Mouse (Mus musculus) urinary bladder, adult 18-20 months (tissue): ENCODE data around the gene Gcnt4.

ENCODE experiments used
- DNase-seq, 2 experiments: peaks; one replicate each; pipeline ENCODE4 v3.0.0; 2022; ENCODE audit warnings: low spot score in 2 of 2, mixed read lengths in 2 of 2

Gene Gcnt4

GRCm38 (mm10) chr13:96947722-96948121 lies 23.2 kb downstream of the Gcnt4 start:
- no peak for DNase-seq

DNA sequence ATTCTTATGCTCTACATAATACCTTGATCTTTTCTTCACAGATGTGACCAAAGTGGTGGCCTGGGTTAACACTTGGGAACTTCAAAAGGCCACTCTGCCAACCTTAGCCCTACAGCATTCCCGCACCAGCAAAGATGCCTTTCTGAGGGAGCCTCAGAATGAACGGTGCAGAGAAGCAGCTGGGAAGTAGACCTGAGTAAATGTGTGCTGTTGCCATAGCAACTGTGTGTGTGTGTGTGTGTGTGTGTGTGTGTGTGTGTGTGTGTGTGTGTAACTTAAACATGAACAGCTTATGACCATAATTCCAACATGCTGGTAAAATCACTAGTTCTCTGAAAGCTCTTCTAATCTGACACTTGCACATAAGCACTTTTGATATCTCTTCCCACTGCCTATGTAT lies 27.4 kb downstream of the Gcnt4 start:
- no peak for DNase-seq

GRCm38 (mm10) chr13:96956466-96956865 lies 32.0 kb downstream of the Gcnt4 start:
- DNase-seq: no peak

- no peak for DNase-seq
These were observed 35.5 kb downstream of the Gcnt4 start for GRCm38 (mm10) chr13:96960019-96960418.

GRCm38 (mm10) chr13:96961366-96962157 lies 37.1 kb downstream of the Gcnt4 start:
- no peak for DNase-seq

DNA sequence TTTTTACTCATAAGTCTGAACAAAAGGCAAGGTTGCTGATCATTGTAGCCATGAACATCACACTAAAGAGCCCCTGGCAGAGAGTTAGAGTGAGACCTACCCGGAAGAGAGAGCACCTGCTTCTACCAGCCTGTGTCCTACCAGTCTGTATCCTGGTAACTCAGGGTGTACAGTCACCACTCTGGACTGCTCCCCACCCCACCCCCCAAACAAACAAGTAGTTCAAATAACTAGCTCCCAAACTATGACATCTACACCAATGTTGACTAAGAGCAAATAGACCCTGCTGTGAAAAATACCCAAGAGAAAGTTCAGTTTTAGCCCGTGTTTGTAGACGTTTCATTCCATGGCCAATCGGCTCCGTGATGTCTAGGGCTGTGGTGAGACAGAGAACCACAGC lies 38.3 kb downstream of the Gcnt4 start:
- DNase-seq: peak; percentile 9 to 13

GRCm38 (mm10) chr13:96964981-96965380 lies 40.5 kb downstream of the Gcnt4 start:
- DNase-seq: no peak

- DNase-seq: no peak
These were observed 42.0 kb downstream of the Gcnt4 start for GRCm38 (mm10) chr13:96966210-96967089.

DNA sequence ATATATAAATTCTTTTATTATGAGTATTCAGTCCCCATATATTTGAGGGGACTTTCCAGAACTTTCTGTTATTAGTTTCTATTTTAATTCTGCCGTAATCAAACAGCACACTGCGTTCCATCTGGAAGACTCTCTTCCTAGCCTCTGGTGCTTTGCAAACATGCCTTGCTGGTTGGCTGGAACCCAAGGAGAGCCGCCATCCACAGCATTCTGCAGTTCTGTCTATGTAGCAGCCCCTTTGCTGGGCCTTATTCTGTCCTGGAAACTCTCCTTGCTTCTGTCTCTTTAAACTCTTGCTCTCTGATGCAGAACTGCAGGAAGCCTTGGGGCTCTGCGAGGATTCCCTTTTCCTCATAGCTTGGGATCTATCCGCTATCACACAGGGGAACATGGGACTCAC lies 42.6 kb downstream of the Gcnt4 start:
- DNase-seq: no peak

GRCm38 (mm10) chr13:96967822-96968221 lies 43.3 kb downstream of the Gcnt4 start:
- DNase-seq: no peak

- no peak for DNase-seq
These were observed 46.6 kb downstream of the Gcnt4 start for GRCm38 (mm10) chr13:96971076-96971475.

- DNase-seq: no peak
These were observed 47.4 kb downstream of the Gcnt4 start for GRCm38 (mm10) chr13:96971861-96972282.

DNA sequence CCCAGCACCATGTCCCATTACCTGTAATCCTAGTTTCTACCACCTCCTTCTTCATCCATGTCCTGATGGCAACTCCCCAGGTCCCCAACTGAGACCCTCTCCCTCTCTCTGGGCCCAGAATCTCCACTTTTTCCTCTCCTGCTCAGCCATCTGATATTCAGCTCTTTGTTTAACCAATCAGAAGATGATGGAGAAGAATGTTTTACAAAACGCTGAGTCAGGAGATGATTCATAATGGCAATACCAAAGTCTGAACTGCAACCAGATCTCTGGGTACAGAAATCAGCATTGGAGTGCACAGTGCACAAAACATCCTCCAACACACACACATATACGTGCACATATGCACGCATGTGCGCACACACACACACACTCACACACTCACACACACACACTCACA lies 48.8 kb downstream of the Gcnt4 start:
- peak in 1 of 2 experiments; percentile 3 for DNase-seq

DNA sequence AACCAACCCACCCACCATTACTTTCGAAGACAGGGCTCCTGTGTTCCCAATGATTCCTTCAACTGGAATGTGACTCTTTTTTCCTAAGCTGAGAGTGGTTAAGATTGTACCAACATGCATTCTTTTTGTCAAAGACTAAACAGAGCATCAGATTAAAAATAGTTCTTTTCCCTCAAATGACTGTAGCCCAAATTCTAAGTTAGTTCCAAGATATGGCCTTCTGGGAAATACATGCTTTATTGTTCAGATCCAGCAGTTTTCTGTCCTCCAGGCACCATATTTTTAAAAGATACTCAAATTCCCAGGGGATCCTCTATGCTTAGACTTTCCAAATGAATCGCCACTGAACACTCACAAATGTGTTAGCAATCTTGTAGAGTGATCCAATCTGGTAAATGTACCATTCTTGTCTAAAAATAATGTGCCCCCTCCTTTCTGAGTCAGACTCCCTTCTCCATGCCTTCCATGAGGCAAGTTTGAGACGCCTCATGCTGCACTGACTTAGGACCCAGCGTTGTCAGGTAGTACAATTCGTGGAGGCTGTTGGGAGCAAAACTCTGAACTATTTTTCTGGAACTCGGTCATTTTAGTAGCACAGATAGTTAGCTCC lies 52.6 kb downstream of the Gcnt4 start:
- DNase-seq: no peak

DNA sequence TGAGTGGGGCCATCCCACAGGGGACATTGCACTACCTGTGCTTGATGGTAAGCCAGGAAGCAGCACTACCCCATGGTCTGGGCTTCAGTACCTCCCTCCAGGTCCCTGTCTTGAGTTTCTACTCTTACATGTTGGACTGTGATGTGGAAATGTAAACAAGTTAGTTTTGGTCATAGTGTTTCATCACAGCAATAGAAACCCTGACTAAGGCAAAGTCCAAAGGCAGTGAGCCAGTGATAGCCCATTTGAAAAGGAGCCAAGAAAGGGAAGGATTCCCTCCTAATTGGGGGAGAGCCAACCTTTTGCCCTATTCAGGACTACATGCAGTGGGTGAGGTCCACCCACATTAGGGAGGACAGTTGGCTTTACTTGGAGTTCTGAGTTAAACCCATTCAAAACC lies 56.1 kb downstream of the Gcnt4 start:
- no peak for DNase-seq

DNA sequence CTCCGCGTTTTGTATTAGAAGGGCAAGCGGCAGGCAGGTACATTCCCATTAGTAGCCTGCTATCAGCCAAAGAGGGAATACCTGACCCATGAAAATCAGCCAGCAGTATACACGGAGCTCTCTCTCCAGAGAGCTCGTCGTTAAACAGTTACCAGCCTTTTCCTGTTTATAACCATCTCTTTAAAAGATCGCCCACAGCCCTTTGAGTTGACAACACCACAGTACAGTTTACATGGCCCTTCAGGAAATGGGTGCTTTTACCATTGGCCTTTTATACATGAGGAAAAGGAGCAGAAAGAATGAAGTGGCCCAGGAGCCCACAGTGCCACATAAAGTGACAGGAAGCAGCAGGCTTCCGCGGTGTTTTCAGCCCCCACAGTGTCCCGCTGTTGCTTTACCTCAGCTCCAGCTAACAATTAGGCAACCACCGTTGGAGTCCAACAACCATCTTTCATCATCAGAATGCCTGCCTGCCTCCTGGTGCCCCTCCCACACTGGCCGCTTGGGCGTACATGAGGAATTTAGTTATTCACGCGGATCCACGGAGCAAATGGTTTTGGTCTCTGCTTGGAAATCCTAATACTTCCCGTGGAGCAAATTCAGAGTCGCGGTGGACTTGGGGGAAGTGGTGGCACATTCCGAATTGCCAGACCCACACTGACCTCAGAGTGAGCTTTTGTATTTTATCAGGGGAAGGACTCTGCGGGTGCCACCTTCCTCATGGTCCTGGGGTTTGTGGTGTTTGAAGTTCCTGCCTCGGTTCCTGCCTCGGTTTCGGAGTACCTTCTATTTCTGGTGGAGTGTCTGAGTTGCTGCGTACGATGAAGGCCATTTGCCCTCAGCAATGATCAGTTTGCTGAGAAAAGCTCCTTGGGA lies 59.0 kb downstream of the Gcnt4 start:
- DNase-seq: no peak

DNA sequence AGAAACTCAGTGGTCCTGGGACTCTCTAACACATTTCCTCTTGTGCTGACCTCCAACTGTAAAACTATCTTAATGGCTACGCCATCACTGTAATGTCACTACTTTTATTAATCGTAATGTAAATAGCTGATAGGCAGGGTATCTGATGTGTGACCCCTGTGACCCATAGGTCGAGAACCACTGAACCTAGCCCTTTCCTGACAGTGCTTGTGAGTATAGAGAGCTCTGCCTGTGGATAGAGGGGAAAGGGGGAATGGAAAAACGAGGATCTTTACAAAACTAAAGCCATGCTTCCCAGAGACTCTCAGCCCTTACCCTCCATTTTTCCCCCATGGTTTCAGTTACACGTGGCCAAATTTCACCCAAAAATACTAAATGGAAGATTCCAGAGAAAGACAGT lies 60.2 kb downstream of the Gcnt4 start:
- DNase-seq: no peak

- no peak for DNase-seq
These were observed 61.2 kb downstream of the Gcnt4 start for GRCm38 (mm10) chr13:96985599-96986275.

- no peak for DNase-seq
These were observed 64.6 kb downstream of the Gcnt4 start for GRCm38 (mm10) chr13:96989129-96989528.

GRCm38 (mm10) chr13:96990045-96990444 lies 65.6 kb downstream of the Gcnt4 start:
- no peak for DNase-seq
